Mouse (Mus musculus) layer of hippocampus, postnatal 36 days (tissue): Measurements from ENCODE around the gene Coro7. TPM values are rescaled to one million over a fixed set of nuclear protein-coding genes. Genes with fewer than 3 reads are reported as not detected.
"Not testable (repeated sequence)": the region's sequence is repeated elsewhere in the genome, so short reads cannot be mapped to it uniquely, and the experiment has no call there.

Source experiments
- DNase-seq, 2 experiments: peaks; one replicate each; pipeline ENCODE4 v3.0.0; 2022
- total RNA-seq, 2 experiments: library from RNA; stranded (reverse); gene quantifications; 2 replicates each; pipeline ENCODE4 v1.2.3; 2021

The Coro7 gene
- 10 to 100 TPM; 79.4 to 96.0 TPM for total RNA-seq

DNA sequence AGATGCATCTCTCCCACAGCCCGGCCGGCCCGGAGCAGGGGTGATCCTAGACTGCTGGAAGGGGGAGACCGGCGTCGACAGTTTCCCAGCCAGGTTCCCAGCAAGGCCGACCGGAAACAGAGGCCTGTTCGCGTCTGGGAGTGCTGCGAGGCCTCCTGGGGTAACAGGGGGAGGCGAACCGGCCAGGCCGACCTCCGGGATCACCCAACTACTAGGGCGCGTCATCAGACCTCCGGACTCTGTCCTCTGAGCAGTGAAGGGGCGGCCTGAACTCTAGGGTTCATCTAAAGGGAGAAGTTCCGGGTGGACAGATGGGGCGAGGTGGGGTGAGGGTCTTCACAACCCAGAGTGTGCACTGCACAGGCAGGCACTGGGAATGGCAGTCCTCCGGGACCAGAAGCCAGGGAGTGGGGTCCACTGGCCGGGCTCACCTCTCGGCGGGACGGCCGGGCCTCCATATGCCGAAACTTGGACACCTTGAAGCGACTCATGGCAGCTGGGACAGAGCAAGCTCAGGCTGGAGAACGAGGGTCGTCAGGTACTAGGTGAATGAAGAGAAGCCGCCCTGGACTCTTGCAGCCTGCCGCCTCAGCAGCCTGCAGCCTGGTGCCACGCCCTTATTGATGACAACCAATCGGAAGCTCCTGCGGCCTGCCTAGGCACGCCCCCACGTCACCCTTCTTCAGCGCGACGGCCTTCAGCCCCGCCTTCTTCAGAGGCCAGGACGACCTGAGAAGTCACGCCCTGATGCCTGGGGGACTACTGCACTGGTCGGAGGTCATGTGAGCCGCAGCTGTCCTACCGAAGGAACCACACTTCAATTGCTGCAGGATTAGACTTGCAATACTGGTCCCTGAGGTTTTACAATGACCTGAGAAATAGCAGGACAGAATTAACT lies at the start of gene Coro7:
Gene Coro7 (minus strand): TSS at position 657 of the 898 bp plus-strand sequence.
- peak; percentile 84 to 86 for DNase-seq

DNA sequence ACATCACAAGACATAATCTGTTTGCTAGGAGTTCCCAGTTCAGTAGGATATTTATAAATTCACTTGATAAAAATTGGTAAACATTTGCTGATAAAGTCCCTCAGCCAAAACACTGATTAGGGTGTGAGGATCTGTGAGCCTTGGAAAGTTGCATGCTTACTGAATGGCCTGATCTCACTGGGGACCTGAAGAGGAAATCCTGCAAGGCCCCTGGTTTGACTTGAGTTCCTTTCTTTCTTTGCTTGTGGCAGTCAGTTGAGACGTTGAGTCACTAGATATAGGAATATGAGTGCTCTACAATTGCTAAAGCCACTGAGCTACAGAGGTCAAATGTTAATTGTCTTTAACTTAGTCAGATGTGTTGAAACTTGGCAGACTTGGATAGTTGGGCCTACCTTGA lies 48.4 kb upstream of the Coro7 start:
- no peak for DNase-seq

DNA sequence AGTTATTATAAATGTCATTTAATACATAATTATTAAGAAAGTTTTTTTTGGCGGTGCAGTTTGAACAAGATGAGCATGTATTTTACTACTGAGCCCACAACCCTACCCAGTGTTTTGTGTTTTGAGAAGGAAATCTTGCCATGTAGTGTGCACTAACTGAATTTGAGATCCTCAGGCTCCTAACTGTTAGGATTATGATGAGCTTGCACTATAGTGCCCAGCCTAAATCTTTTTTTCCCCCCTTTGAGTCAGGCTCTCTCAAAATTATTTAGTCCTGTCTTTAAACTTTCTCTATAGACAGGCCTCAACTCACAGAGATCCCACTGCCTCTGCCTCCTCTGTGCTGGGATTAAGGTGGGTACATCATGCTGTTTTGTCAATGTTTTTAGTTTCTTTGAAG lies 47.9 kb upstream of the Coro7 start:
- DNase-seq: no peak

DNA sequence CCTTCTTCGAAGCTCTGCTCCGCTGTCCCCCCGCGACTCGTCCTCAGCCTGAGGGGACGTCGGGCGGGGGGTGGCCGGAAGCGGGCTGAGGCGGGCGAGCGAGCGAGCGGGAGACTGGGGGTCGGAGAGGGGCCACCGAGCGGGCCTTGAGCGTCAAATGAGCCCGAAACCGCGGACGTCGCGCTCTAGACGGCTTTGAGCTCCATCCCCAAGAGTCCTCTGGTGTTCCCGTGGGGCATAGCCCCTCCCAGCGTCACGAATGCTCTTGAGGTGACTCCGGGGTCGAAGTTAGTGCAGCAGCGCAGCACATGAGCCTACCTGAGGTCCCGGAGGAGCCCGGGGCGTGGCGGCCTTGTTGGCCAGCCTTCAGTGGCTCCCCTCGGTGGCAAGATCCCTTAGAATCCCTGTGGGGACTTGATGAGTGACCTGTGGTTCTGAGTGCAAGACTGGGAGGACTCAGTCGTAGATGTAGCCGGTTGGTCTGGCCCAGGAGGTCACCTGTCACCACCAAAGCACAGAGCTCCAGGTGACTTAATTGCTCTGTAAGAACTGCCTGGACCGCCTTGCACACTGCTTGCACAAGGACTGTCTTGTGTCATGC lies 47.1 kb upstream of the Coro7 start:
- no peak for DNase-seq

DNA sequence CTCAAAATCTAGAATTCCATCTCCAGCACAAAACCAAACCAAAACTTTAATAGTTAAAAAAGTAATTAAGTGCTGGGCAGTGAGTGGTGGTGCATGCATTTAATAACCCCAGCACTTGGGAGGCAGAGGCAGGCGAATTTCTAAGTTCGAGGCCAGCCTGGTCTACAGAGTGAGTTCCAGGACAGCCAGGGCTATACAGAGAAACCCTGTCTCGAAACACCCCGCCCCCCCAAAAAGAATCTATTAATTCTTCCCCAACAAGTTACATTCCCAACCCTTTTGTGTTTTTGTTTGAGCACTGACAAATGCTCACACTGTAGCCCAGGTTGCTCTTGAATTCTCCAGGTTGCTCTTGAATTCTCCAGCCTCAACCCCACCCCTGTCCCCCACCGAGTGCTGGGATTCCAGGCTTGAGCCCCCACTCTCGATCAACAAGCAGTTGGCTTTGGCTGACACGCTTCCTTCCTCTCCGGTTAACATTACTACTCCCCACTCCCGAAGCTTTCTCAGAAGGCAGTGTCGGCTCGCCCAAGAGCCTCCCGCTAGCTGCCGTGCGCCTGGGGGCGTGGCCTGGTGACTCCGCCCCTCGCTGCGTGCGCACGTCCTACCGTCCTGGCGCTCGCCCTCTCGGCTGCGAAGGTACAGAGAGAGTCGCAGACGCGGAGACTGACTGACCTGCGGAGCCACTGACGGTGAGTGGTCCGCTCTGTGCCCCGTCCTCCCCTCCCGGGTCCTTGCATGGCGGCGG lies 46.4 kb upstream of the Coro7 start, which contains the start of gene Hmox2:
Gene Hmox2 (plus strand): TSS at position 582 of the 748 bp plus-strand sequence.
- DNase-seq: peak; percentile 90 to 91

DNA sequence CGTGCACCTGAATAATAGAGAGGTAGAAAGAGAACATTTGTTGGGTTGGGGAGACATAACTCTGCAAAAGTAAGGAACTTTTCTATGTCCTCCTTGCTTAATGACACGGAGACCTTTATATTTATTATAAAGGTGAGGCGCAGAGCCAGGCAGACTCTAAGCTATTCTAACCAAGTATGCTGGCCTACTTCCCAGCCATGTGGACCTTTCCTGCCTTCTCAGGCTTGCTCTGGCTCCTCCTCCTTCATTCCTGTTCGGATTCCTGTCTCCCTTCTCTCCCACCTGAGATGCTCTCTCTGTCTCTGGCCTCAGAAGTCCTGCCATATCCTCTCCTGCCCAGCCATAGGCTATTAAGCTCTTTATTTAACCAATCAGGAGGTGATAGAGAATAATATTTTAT lies 45.7 kb upstream of the Coro7 start:
- no peak for DNase-seq

DNA sequence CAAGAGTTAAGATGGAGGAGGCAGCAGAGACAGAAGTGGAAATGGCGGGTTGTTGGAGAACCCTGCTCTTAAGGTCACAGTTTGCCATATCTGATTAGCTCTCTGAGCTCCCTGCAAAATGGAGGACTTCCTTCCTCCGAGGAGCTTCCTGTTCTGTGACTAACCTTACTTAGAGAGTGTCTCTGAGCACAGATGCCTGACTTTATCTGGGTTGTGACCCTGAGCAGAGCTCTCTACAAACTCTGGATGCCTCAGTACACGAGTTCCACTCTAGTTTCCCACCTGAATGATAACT lies 43.3 kb upstream of the Coro7 start:
- no peak for DNase-seq

DNA sequence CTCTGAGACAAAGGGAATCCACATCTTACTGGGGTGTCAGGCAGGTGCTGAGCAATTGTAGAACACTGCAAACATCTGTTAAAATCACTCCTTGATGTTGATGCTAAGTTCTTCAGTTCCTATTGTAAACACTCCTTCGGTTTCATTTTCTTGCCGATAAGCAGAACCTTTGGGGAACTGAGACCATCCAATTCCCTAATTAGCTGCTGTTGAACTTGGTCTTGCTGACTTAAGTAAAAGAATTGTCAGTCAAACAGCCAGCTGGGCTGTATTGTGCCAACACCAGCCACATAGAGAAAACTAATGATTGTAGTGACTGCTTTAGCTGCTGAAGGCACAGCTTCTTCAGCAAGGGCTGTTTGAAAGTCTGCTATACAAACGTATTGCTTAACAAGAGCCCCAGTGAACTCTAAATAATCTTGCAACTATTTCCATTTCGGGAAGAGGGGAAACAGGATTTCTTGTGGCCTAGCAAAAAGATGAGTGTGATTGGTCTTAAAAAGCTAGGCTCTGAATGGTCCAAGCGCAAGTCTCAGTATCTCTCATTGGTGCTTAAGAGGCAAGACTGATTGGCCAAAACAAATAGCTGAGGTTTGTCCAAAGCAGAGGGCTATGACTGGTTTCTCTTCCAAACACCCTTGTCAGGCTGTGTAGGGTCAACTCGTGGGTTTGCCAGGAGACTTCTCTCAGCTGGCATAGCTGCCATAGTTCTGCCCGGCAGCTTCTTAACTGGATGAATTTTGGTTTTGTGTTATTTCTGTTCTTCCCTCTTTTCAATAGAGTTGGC lies 42.7 kb upstream of the Coro7 start:
- DNase-seq: no peak

DNA sequence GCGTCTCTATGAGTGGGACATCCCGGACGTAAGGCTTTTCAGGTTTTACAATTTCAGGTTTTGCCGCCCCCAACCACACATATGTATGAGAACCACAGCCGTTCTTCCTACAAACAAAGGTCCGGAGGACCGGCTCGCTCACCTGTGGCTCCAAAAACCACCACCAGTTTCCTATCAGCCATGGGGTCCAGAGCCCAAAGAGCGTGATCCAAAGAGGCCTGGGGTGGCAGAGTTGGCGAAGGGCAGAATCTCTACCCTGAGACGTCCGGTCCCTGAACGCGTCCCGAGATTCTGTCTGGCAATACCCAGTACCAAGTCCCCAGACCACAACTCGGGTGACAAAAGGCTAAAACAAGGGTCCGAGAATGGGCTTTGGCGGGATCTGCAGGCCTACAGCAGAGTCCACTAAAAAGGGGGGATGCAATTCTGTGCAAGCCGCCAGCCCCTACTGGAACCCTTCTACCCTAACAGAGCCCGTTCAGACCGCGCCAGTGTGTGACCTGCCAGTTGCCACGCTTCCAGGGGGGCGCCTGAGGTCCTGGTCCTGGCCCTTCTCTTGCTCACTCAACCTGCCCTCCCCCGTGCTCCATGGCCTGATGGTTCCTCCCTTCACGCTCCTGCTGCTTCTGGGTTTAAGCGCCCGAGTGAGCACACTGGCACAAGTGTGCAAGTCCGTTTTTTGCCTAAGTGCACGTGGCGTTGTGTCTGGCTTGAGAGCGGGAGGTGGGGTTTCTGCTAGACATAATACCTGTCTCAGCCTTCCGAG lies 39.4 kb upstream of the Coro7 start, which contains the start of gene Nmral1:
Gene Nmral1 (minus strand): TSS at position 604 of the 766 bp plus-strand sequence.
- DNase-seq: peak; percentile 50 to 66

DNA sequence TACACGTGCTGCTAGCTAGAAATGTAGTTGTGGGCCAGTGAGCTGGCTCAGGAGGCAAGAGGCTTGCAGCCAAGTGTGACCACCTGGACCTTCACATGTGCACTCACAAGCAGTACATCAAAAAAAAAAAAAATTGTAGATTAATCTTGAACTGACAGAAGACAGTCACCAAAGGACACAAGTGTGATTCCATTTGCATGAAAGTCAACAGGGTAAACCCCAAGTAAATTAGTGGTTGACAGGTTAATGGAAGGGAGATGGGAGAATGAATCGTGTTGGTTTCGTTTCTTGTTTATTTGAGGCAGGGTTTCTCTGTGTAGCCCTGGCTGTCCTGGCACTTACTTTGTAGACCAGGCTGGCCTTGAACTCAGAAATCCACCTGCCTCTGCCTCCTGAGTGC lies 38.3 kb upstream of the Coro7 start:
- no peak for DNase-seq

DNA sequence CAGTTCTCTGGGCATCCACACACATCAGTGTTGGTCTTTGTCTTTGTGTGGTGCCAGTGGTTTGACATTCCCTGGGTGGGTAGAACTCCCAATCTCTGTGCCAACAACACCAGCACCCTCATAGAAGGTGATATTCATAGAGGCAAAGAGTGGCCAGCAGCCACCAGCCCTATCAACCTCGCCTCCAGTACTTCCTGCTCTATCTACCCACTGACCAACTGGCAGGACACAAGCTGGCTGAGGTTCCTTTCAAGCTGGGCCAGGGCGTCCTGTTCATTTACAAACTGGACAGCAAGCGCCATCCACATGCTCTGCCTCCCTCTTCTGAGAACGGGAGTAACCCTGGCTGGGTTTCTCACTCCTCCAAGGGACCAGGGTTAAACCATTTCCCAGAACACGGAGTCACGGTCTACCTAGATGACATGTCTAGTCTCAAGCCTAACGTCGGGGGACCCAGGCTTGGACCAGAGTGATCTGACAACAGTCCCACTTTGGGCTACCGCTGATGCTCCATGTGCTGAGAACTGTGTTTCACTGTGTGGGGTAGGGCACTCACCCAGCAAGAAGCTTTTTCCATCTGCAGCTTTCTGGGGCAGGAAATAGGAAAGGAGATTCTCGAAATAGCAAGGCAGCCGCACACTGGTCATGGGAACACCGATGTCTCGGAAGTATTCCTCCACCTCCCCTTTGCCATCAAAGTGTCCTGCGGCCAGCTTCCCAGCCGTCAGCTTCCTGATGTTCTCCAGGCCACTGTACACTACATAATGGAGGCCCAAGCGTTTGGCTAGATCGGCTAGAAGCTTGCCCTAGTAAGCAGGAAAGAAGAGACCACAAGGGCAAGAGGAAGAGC lies 34.5 kb upstream of the Coro7 start:
- DNase-seq: no peak

DNA sequence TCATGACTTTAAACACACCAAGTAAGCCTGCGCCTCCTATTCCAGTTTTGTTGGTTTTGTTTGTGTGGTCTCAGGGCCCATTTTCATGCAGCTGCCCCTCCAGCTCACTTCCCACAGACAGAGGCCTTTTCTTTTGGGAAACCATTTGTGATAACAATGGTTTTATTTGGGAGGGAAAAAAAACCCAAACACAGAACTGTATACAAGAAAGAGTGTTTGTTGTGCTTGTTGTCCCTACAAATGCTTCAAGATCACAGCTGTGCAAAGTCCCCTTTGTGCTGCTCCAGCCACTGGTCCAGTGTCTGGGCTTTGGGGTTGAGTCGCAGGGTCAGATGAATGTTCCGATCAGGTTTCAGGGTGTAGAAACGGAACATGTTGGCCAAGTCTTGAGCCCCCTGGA lies 31.6 kb upstream of the Coro7 start:
- no peak for DNase-seq

DNA sequence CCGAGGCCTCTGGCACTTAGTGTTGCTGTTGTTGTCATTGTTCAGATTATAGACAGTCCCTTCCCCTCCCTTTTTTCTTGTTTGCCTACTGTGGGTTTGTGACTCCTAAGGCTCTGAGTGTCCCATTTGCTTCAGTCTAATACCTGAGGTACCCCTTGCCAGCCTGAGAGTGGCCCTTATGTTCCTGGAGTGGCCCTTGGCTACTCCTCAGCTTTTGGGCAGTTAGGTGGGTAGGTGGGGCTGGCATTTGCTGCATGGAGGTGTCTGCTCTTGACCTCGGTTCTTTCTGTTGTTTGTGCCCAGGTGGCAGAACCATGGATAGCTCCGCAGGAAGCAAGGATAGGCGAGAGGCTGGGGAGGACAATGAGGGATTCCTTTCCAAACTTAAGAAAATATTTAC lies 26.0 kb upstream of the Coro7 start:
- no peak for DNase-seq

DNA sequence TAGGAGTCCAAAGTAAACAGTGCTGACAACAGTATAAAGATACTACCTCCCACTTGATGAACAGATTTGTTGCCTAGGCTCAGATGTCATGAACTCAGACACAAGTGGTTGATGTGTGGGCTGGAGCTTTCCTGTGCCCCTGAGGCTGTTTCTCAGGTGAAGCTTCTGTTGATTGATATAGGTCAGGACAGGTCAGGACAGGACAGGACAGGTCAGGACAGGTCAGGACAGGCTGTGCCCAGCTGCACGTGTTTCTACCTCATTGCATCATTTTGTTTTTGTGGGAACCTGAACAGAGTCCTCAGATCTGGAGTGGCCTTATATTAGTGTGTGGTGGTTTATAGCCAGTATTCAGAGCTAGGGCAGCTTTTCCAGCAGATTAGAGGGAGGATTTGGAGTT lies 23.1 kb upstream of the Coro7 start:
- DNase-seq: no peak

DNA sequence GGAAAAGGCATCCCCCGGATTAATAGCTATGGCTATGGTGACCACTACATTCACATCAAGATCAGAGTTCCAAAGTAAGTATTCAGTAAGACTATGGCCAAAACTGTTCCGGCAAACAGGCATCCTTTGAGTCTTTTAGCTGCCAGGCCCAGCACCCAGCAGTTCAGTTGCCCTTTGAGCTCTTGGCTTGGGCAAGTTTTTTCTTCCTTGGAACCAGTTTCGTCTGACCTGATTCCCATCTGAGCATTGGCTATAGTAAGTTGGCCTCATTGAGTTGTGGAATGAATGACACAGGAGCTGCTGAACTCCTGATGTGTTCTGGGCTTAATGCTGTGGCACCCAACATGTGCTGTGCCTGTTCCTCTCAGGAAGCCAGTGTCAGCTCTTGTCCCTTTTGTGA lies 21.6 kb upstream of the Coro7 start:
- no peak for DNase-seq

DNA sequence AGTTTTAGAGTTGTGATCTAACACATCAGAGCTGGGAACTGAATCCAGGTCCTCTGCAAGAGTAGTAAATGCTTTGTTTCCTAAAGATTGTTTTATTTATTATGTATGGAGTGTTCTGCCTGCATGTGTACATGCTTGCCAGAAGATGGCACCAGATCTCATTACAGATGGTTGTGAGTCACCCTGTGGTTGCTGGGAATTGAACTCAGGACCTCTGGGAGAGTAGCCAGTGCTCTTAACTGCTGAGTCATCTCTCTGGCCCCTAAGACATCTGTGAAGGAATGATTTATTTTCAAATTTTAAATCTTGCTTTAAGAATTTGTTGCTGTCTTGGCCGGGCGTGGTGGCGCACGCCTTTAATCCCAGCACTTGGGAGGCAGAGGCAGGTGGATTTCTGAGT lies 9.8 kb upstream of the Coro7 start:
- not testable (repeated sequence) for DNase-seq

DNA sequence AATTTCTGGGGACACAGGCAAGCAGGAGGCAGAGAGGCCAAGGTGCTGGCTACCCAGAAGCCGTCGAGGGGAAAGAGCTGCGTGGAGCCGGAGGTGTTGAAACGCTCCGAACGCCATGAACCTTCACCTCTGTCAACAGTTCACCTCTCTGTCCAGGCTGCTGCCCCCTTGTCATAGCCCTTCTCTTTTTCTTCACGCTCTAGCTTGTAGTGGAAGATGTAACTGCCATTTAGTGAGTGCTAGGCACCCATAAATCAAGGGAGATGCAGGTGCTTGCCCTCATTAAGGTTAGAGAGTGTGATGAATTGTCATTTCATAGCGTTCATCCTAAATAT lies 4.8 kb upstream of the Coro7 start:
- DNase-seq: no peak

DNA sequence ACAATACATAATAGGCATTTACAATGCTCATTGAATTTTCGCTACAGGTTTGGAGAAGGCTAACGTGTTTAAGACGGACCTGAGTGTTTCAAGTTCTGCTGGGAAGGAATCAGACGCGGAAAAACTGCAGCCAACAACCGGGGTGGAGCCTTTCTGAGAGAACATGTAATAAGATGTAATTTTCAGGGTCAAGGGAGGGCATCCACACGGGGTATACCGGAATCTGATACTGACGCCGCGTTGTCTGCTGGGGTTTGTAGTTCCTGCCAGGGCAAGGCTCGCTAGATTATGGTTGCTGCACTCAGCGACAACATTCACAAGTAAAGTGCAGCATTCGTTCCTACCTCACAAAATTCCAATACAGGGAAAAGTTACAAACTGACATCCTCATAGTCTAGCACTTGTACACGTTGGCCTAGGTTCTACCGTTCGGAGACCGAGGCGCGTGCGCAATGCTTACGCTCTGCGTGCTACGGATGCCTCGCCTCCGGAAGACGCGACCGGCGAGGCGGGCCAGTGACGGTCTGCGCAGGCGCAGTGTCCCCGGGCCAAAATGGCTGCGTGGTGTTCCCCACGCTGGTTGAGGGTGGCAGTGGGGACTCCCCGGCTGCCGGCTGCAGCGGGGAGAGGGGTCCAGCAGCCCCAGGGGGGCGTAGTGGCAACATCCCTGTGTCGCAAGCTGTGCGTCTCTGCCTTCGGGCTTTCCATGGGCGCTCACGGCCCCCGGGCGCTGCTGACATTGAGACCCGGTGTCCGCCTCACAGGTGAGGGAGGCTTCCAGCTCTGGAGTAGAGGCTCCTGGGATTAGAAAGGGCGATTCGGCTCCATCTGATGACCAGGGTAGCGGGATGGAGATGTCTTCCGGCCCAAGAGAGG lies 4.2 kb upstream of the Coro7 start:
- peak; percentile 97 for DNase-seq

DNA sequence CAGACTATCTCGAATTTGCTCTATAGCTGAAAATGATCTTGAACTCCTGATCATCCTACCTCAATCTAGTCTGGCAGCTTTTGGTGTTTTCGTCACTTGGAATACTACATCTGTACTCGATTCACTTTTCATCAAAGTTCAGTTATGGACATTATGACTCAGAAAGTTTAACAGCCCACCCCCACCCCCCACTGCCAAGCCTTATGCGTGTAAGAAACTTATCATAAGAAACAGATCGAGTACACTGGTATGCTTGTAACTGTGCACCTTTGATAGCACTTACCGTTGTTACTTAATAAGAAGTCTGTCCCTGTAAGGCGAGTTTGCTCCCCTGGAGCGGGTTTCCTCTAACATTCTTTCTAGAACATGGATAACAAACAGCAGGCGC lies 3.6 kb upstream of the Coro7 start:
- DNase-seq: no peak

DNA sequence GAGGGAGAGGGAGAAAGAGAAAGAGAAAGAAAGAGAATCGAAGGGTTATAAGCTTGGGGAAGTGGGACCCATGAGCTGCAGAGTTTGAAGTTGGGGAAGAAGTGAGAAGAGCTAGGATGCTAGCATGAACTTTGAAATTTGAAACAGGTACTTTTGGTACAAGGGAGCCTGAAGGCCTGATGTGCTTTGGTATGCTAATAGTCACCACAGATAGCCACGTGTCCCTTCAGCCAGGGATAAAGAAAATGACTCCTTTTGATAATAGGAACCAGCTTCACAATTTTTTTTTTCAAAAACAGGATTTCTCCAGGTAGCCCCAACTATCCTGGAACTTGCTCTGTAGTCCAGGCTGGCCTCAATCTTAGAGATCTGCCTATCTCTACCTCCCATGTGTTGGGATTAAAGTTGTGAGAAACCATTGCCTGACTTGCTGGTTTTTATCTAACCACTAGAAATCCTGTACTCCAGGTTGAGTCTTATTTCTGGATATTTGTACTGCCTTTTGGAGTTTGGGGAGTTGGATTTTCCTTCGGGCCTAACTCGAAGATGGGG lies 3.1 kb upstream of the Coro7 start:
- DNase-seq: no peak
